Mouse (Mus musculus): Measurements from ENCODE around the gene Phlpp1. TPM values are rescaled to one million over a fixed set of nuclear protein-coding genes. Genes with fewer than 3 reads are reported as not detected.

Phlpp1 gene
- polyA plus RNA-seq, 1 experiment from 2014 or later: 4.7 TPM

GRCm38 (mm10) chr1:106389673-106390072 is 218.1 kb downstream of the Phlpp1 start:
- no peaks in the 10 kb centered on the region for H3K9me3 ChIP-seq (replicated peaks)
- 20% methylated on average over 5 of the region's 5 CpGs for WGBS
- no peaks in the 10 kb centered on the region for H3K27me3 ChIP-seq
- H3K27ac ChIP-seq (replicated peaks): no peak overlapping the region
- peaks cover 29% of the 10 kb centered on the region for H3K36me3 ChIP-seq
- H3K4me3 ChIP-seq (replicated peaks): no peak overlapping the region
- no peak overlapping the region for H3K4me2 ChIP-seq (replicated peaks)
- no peak for ATAC-seq (ENCODE audit: insufficient number of reproducible peaks, low FRiP score, low TSS enrichment, low read depth)
- H3K9ac ChIP-seq: no peak overlapping the region
- H3K4me1 ChIP-seq: no peaks in the 10 kb centered on the region

GRCm38 (mm10) chr1:106393072-106393471 is 221.5 kb downstream of the Phlpp1 start:
- WGBS: 89% methylated on average over 6 of the region's 6 CpGs
- Histone ChIP-seq H3K4me2 (replicated peaks) (no peak overlapping the region), H3K27me3 (no peaks in the 10 kb centered on the region), H3K36me3 (peaks cover 26% of the 10 kb centered on the region), H3K9me3 (replicated peaks) (no peaks in the 10 kb centered on the region), H3K4me1 (no peaks in the 10 kb centered on the region), H3K9ac (no peak overlapping the region), H3K4me3 (replicated peaks) (no peak overlapping the region), H3K27ac (replicated peaks) (no peak overlapping the region)
- no peak for ATAC-seq (ENCODE audit: insufficient number of reproducible peaks, low FRiP score, low TSS enrichment, low read depth)

GRCm38 (mm10) chr1:106394678-106395077 is 223.1 kb downstream of the Phlpp1 start:
- WGBS: 73% methylated on average over 2 of the region's 2 CpGs
- no peaks in the 10 kb centered on the region for H3K4me1 ChIP-seq

GRCm38 (mm10) chr1:106395476-106395875 is 223.9 kb downstream of the Phlpp1 start:
- Histone ChIP-seq H3K27ac (replicated peaks) (no peak overlapping the region), H3K9me3 (replicated peaks) (no peaks in the 10 kb centered on the region), H3K36me3 (peaks cover 26% of the 10 kb centered on the region), H3K27me3 (no peaks in the 10 kb centered on the region), H3K9ac (no peak overlapping the region), H3K4me3 (replicated peaks) (no peak overlapping the region), H3K4me1 (no peaks in the 10 kb centered on the region), H3K4me2 (replicated peaks) (no peak overlapping the region)
- ATAC-seq (ENCODE audit: insufficient number of reproducible peaks, low FRiP score, low TSS enrichment, low read depth): peak; percentile 58; the same call in 1 of the 2 replicates
- WGBS: 6% methylated on average over 2 of the region's 2 CpGs

More at GRCm38 (mm10) chr1:106394678-106395077, 223.1 kb downstream of the Phlpp1 start:
- Histone ChIP-seq H3K27ac (replicated peaks) (no peak overlapping the region), H3K4me3 (replicated peaks) (no peak overlapping the region), H3K9ac (no peak overlapping the region), H3K9me3 (replicated peaks) (no peaks in the 10 kb centered on the region), H3K27me3 (no peaks in the 10 kb centered on the region), H3K4me2 (replicated peaks) (no peak overlapping the region), H3K36me3 (peaks cover 26% of the 10 kb centered on the region)
- no peak for ATAC-seq (ENCODE audit: insufficient number of reproducible peaks, low FRiP score, low TSS enrichment, low read depth)

- Histone ChIP-seq H3K4me3 (replicated peaks) (no peak overlapping the region), H3K27me3 (no peaks in the 10 kb centered on the region), H3K27ac (replicated peaks) (no peak overlapping the region), H3K9ac (no peak overlapping the region), H3K4me1 (no peaks in the 10 kb centered on the region), H3K36me3 (no peaks in the 10 kb centered on the region), H3K9me3 (replicated peaks) (no peaks in the 10 kb centered on the region), H3K4me2 (replicated peaks) (no peak overlapping the region)
- 51% methylated on average over 11 of the region's 11 CpGs for WGBS
- no peak for ATAC-seq (ENCODE audit: insufficient number of reproducible peaks, low FRiP score, low TSS enrichment, low read depth)
Observed at GRCm38 (mm10) chr1:106400900-106401634, 229.5 kb downstream of the Phlpp1 start.

GRCm38 (mm10) chr1:106403011-106403501 is 231.5 kb downstream of the Phlpp1 start:
- 80% methylated on average over 6 of the region's 6 CpGs for WGBS
- H3K9me3 ChIP-seq (replicated peaks): no peaks in the 10 kb centered on the region
- no peaks in the 10 kb centered on the region for H3K36me3 ChIP-seq

GRCm38 (mm10) chr1:106406852-106407251 is 235.3 kb downstream of the Phlpp1 start:
- Histone ChIP-seq H3K4me2 (replicated peaks) (no peak overlapping the region), H3K27ac (replicated peaks) (no peak overlapping the region), H3K9me3 (replicated peaks) (no peaks in the 10 kb centered on the region), H3K36me3 (no peaks in the 10 kb centered on the region), H3K4me3 (replicated peaks) (no peak overlapping the region), H3K27me3 (no peaks in the 10 kb centered on the region), H3K9ac (no peak overlapping the region), H3K4me1 (no peaks in the 10 kb centered on the region; the same call in 1 of the 2 replicates)
- no peak for ATAC-seq (ENCODE audit: insufficient number of reproducible peaks, low FRiP score, low TSS enrichment, low read depth)
- WGBS: 45% methylated on average over 1 of the region's 1 CpGs

More at GRCm38 (mm10) chr1:106403011-106403501, 231.5 kb downstream of the Phlpp1 start:
- no peaks in the 10 kb centered on the region; the same call in 1 of the 2 replicates for H3K4me1 ChIP-seq
- H3K27me3 ChIP-seq: no peaks in the 10 kb centered on the region
- no peak overlapping the region for H3K27ac ChIP-seq (replicated peaks)
- no peak for ATAC-seq (ENCODE audit: insufficient number of reproducible peaks, low FRiP score, low TSS enrichment, low read depth)
- H3K4me3 ChIP-seq (replicated peaks): no peak overlapping the region
- H3K9ac ChIP-seq: no peak overlapping the region
- no peak overlapping the region for H3K4me2 ChIP-seq (replicated peaks)

- H3K4me2 ChIP-seq (replicated peaks): no peak overlapping the region
- H3K27ac ChIP-seq (replicated peaks): no peak overlapping the region
- no peaks in the 10 kb centered on the region; the same call in 1 of the 2 replicates for H3K4me1 ChIP-seq
- WGBS: 63% methylated on average over 7 of the region's 7 CpGs
- H3K27me3 ChIP-seq: no peaks in the 10 kb centered on the region
- no peaks in the 10 kb centered on the region for H3K9me3 ChIP-seq (replicated peaks)
- ATAC-seq (ENCODE audit: insufficient number of reproducible peaks, low FRiP score, low TSS enrichment, low read depth): no peak
- H3K9ac ChIP-seq: no peak overlapping the region
- H3K36me3 ChIP-seq: no peaks in the 10 kb centered on the region
- H3K4me3 ChIP-seq (replicated peaks): no peak overlapping the region
Observed at GRCm38 (mm10) chr1:106407963-106408440, 236.4 kb downstream of the Phlpp1 start.

- no peaks in the 10 kb centered on the region for H3K27me3 ChIP-seq
- H3K4me1 ChIP-seq: no peaks in the 10 kb centered on the region; the same call in 1 of the 2 replicates
- H3K4me2 ChIP-seq (replicated peaks): no peak overlapping the region
- H3K27ac ChIP-seq (replicated peaks): no peak overlapping the region
- ATAC-seq (ENCODE audit: insufficient number of reproducible peaks, low FRiP score, low TSS enrichment, low read depth): no peak
- H3K9ac ChIP-seq: no peak overlapping the region
- 80% methylated on average over 2 of the region's 2 CpGs for WGBS
- H3K4me3 ChIP-seq (replicated peaks): no peak overlapping the region
- no peaks in the 10 kb centered on the region for H3K9me3 ChIP-seq (replicated peaks)
- H3K36me3 ChIP-seq: no peaks in the 10 kb centered on the region
Observed at GRCm38 (mm10) chr1:106410858-106411257, 239.3 kb downstream of the Phlpp1 start.

- Histone ChIP-seq H3K27me3 (no peaks in the 10 kb centered on the region), H3K9ac (no peak overlapping the region), H3K9me3 (replicated peaks) (no peaks in the 10 kb centered on the region), H3K4me1 (peaks cover 8% of the 10 kb centered on the region; the same call in 1 of the 2 replicates), H3K4me2 (replicated peaks) (no peak overlapping the region), H3K4me3 (replicated peaks) (no peak overlapping the region), H3K27ac (replicated peaks) (no peak overlapping the region), H3K36me3 (no peaks in the 10 kb centered on the region)
- WGBS: 30% methylated on average over 9 of the region's 9 CpGs
- no peak for ATAC-seq (ENCODE audit: insufficient number of reproducible peaks, low FRiP score, low TSS enrichment, low read depth)
Observed at GRCm38 (mm10) chr1:106425128-106425936, 253.8 kb downstream of the Phlpp1 start.

- no peak for ATAC-seq (ENCODE audit: insufficient number of reproducible peaks, low FRiP score, low TSS enrichment, low read depth)
- H3K4me3 ChIP-seq (replicated peaks): no peak overlapping the region
- H3K36me3 ChIP-seq: no peaks in the 10 kb centered on the region
- H3K27ac ChIP-seq (replicated peaks): no peak overlapping the region
- WGBS: 37% methylated on average over 8 of the region's 8 CpGs
- H3K27me3 ChIP-seq: no peaks in the 10 kb centered on the region
- no peak overlapping the region for H3K4me2 ChIP-seq (replicated peaks)
- H3K9ac ChIP-seq: no peak overlapping the region
- H3K9me3 ChIP-seq (replicated peaks): no peaks in the 10 kb centered on the region
- H3K4me1 ChIP-seq: peaks cover 8% of the 10 kb centered on the region; the same call in 1 of the 2 replicates
Observed at GRCm38 (mm10) chr1:106428170-106428569, 256.6 kb downstream of the Phlpp1 start.

Data from embryonic facial prominence, embryonic 15.5 days (tissue).